Mouse (Mus musculus): Measurements from ENCODE around the gene Sugt1. TPM values are rescaled to one million over a fixed set of nuclear protein-coding genes. Genes with fewer than 3 reads are reported as not detected.
A peak's percentile ranks its signal among the peaks of the same experiment; 100 is the strongest.

Sugt1 gene
- polyA plus RNA-seq, 1 experiment from 2014 or later: 148 TPM

GRCm38 (mm10) chr14:79586499-79587138 lies 872 bp upstream of the Sugt1 start:
- Histone ChIP-seq H3K4me1 (peaks cover 22% of the 10 kb centered on the region), H3K9me3 (replicated peaks) (no peaks in the 10 kb centered on the region), H3K27me3 (ENCODE audit: low read depth, poor library complexity, severe bottlenecking) (no peaks in the 10 kb centered on the region), H3K27ac (peak overlapping the region; percentile 97), H3K36me3 (peaks cover 26% of the 10 kb centered on the region), H3K4me3 (peak overlapping the region; percentile 70)
- DNase-seq (ENCODE audit: low spot score): no peak
- 35% methylated on average over 16 of the region's 16 CpGs for WGBS

DNA sequence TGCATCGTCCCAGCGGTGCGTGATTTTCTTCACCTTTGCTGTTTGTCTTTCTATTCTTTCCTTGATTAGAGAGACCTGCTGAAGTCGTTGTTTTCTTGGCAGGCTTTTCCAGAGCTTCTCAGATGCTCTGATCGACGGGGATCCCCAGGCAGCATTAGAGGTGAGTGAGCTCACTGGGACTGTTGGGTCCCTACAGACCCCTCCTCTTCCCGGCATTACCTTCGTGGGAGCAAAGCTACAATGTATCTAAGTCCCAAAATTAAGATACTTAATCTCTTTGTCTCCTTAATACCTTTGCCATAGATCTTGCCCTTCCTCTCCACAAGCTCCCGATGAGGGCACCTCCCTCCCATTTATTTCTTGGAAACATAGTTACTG lies 350 bp downstream of the Sugt1 start:
- Histone ChIP-seq H3K4me3 (peak overlapping the region; percentile 70), H3K27ac (peak overlapping the region; percentile 97), H3K36me3 (peaks cover 33% of the 10 kb centered on the region), H3K9me3 (replicated peaks) (no peaks in the 10 kb centered on the region), H3K27me3 (ENCODE audit: low read depth, poor library complexity, severe bottlenecking) (no peaks in the 10 kb centered on the region), H3K4me1 (peaks cover 22% of the 10 kb centered on the region)
- DNase-seq (ENCODE audit: low spot score): no peak
- WGBS: 1% methylated on average over 9 of the region's 9 CpGs

- DNase-seq (ENCODE audit: low spot score): no peak
- H3K4me3 ChIP-seq: peak overlapping the region; percentile 70
- WGBS: 89% methylated on average over 9 of the region's 9 CpGs
Observed at GRCm38 (mm10) chr14:79588534-79588951, 1.1 kb downstream of the Sugt1 start.

GRCm38 (mm10) chr14:79589401-79589800 lies 1.9 kb downstream of the Sugt1 start:
- 91% methylated on average over 6 of the region's 6 CpGs for WGBS
- Histone ChIP-seq H3K4me3 (no peak overlapping the region), H3K4me1 (peaks cover 22% of the 10 kb centered on the region), H3K27ac (no peak overlapping the region), H3K9me3 (replicated peaks) (no peaks in the 10 kb centered on the region), H3K27me3 (ENCODE audit: low read depth, poor library complexity, severe bottlenecking) (no peaks in the 10 kb centered on the region), H3K36me3 (peaks cover 40% of the 10 kb centered on the region)
- DNase-seq (ENCODE audit: low spot score): no peak

More at GRCm38 (mm10) chr14:79588534-79588951, 1.1 kb downstream of the Sugt1 start:
- peaks cover 22% of the 10 kb centered on the region for H3K4me1 ChIP-seq
- no peaks in the 10 kb centered on the region for H3K27me3 ChIP-seq (ENCODE audit: low read depth, poor library complexity, severe bottlenecking)
- no peaks in the 10 kb centered on the region for H3K9me3 ChIP-seq (replicated peaks)
- 0 out of 2 replicates have a peak overlapping the region, but pooled peaks have one; percentile 97 for H3K27ac ChIP-seq
- H3K36me3 ChIP-seq: peaks cover 33% of the 10 kb centered on the region

GRCm38 (mm10) chr14:79590916-79591315 lies 3.4 kb downstream of the Sugt1 start:
- DNase-seq (ENCODE audit: low spot score): no peak
- Histone ChIP-seq H3K4me1 (peaks cover 22% of the 10 kb centered on the region), H3K27me3 (ENCODE audit: low read depth, poor library complexity, severe bottlenecking) (no peaks in the 10 kb centered on the region), H3K36me3 (peaks cover 56% of the 10 kb centered on the region), H3K27ac (no peak overlapping the region), H3K4me3 (no peak overlapping the region), H3K9me3 (replicated peaks) (no peaks in the 10 kb centered on the region)
- WGBS: 92% methylated on average over 8 of the region's 8 CpGs

GRCm38 (mm10) chr14:79591611-79592010 lies 4.1 kb downstream of the Sugt1 start:
- Histone ChIP-seq H3K9me3 (replicated peaks) (no peaks in the 10 kb centered on the region), H3K27ac (no peak overlapping the region), H3K4me1 (peaks cover 17% of the 10 kb centered on the region), H3K27me3 (ENCODE audit: low read depth, poor library complexity, severe bottlenecking) (no peaks in the 10 kb centered on the region), H3K36me3 (peaks cover 63% of the 10 kb centered on the region), H3K4me3 (no peak overlapping the region)
- WGBS: 98% methylated on average over 2 of the region's 2 CpGs
- DNase-seq (ENCODE audit: low spot score): no peak

DNA sequence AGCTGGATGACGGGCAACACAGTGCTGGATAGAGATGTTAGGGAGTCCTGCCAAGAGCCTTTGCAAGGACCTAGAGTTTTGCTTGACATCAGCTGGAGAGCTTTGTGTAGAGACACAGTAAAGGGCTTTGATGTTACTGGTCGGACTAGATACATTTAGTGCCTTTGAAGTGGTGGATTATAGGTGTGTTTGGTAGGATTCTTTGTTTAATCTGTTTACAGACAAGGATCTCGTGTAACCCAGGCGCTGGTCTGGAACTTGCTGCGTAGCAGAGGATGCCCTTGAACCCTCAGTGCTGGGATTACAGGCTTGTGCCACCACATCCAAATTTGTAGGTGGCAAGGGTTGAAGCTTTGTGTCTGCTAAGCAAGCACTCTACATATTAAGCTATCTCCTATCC lies 6.6 kb downstream of the Sugt1 start:
- Histone ChIP-seq H3K4me1 (peaks cover 6% of the 10 kb centered on the region; the same call in 1 of the 2 replicates), H3K36me3 (peaks cover 84% of the 10 kb centered on the region)
- WGBS: 93% methylated on average over 5 of the region's 5 CpGs

GRCm38 (mm10) chr14:79596602-79597001 lies 9.1 kb downstream of the Sugt1 start:
- Histone ChIP-seq H3K9me3 (replicated peaks) (no peaks in the 10 kb centered on the region), H3K27me3 (ENCODE audit: low read depth, poor library complexity, severe bottlenecking) (no peaks in the 10 kb centered on the region), H3K4me1 (no peaks in the 10 kb centered on the region), H3K27ac (no peak overlapping the region), H3K4me3 (no peak overlapping the region), H3K36me3 (peaks cover 86% of the 10 kb centered on the region)
- 94% methylated on average over 4 of the region's 4 CpGs for WGBS
- DNase-seq (ENCODE audit: low spot score): no peak

More for the DNA sequence above, 6.6 kb downstream of the Sugt1 start:
- DNase-seq (ENCODE audit: low spot score): no peak
- no peak overlapping the region for H3K4me3 ChIP-seq
- H3K27ac ChIP-seq: no peak overlapping the region
- no peaks in the 10 kb centered on the region for H3K27me3 ChIP-seq (ENCODE audit: low read depth, poor library complexity, severe bottlenecking)
- no peaks in the 10 kb centered on the region for H3K9me3 ChIP-seq (replicated peaks)

- Histone ChIP-seq H3K36me3 (peaks cover 95% of the 10 kb centered on the region), H3K27ac (no peak overlapping the region), H3K4me1 (no peaks in the 10 kb centered on the region), H3K4me3 (no peak overlapping the region), H3K9me3 (replicated peaks) (no peaks in the 10 kb centered on the region), H3K27me3 (ENCODE audit: low read depth, poor library complexity, severe bottlenecking) (no peaks in the 10 kb centered on the region)
- 90% methylated on average over 2 of the region's 2 CpGs for WGBS
- no peak for DNase-seq (ENCODE audit: low spot score)
Observed at GRCm38 (mm10) chr14:79605881-79606280, 18.4 kb downstream of the Sugt1 start.

DNA sequence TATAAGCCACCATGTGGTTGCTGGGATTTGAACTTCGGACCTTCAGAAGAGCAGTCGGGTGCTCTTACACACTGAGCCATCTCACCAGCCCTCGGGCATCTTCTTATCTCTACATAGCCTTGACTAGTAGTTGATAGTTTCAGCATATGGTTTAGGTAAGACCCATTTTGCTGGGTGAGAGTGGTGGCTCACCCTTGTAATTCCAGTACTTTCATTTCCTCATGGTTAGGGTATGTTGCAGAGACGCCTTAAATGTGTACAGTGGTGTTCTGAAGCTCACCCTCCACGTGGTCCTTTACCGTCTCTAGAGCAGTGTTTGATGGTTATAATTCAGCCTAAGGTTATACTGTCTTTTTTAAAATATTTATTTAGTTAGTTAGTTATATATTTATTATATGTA lies 18.9 kb downstream of the Sugt1 start:
- Histone ChIP-seq H3K36me3 (peaks cover 95% of the 10 kb centered on the region), H3K4me3 (no peak overlapping the region), H3K27me3 (ENCODE audit: low read depth, poor library complexity, severe bottlenecking) (no peaks in the 10 kb centered on the region), H3K27ac (no peak overlapping the region), H3K9me3 (replicated peaks) (no peaks in the 10 kb centered on the region), H3K4me1 (no peaks in the 10 kb centered on the region)
- DNase-seq (ENCODE audit: low spot score): no peak
- WGBS: 91% methylated on average over 6 of the region's 6 CpGs

DNA sequence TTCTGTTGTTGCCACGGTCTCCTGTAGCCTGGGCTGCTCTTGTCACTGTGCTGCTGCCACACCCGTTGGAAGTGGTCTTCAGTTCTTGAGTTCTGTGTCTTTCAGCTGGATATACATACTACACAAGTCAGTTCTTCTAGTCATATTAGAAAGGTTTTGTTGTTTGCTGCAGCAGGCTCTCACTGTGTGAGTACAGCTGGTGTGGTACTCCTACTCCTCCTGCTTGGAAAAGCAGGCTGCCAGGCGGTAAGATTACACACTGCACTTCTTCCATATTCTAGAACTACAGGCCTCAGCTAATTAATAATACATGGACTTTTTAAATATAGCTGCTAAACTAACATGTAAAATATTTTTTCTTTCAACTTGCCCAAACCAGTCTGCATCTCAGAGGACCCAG lies 19.4 kb downstream of the Sugt1 start:
- Histone ChIP-seq H3K27me3 (ENCODE audit: low read depth, poor library complexity, severe bottlenecking) (no peaks in the 10 kb centered on the region), H3K4me1 (no peaks in the 10 kb centered on the region), H3K27ac (no peak overlapping the region), H3K4me3 (no peak overlapping the region), H3K9me3 (replicated peaks) (no peaks in the 10 kb centered on the region), H3K36me3 (peaks cover 95% of the 10 kb centered on the region)
- WGBS: 89% methylated on average over 3 of the region's 3 CpGs
- no peak for DNase-seq (ENCODE audit: low spot score)

DNA sequence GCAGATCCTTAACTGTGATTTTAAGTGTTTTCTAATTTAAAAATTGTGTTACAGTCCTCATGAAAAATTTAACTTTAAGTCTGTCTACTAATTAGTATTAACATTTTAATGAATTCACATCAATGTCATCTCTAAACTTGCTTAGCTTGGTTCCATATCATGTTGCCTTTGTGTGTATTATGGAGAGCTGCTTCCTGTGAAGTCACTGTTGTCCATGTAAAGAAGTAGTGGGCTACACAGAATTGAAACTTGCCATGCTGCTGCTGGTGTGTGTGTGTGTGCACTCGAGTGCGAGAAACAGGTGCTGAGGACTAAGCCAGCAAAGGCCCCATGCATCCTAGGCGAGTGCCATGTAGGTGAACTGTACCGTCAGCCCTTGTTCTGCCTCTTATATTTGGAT lies 19.9 kb downstream of the Sugt1 start:
- no peak for DNase-seq (ENCODE audit: low spot score)
- Histone ChIP-seq H3K9me3 (replicated peaks) (no peaks in the 10 kb centered on the region), H3K27ac (no peak overlapping the region), H3K4me1 (no peaks in the 10 kb centered on the region), H3K27me3 (ENCODE audit: low read depth, poor library complexity, severe bottlenecking) (no peaks in the 10 kb centered on the region), H3K4me3 (no peak overlapping the region), H3K36me3 (peaks cover 95% of the 10 kb centered on the region)
- WGBS: 96% methylated on average over 4 of the region's 4 CpGs

DNA sequence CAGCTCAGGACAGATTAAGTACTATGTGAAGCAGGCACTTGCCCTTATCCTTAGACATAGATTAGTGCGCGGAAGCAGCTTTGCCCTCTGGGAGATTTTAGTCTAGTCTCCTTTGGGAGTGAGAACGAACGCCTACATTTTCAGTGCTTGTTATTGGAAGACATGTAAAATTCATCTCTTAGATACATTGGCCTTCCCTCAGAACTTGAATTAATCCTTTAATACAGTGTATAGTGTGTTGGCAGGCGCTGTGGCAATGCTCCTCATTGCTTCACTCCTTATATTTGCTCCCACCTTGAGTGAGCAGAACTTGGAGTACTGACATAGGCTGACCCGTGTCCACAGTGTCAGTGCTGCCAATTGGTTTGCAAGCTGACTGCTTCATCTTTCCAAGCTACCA lies 20.8 kb downstream of the Sugt1 start:
- WGBS: 94% methylated on average over 6 of the region's 6 CpGs
- Histone ChIP-seq H3K27ac (no peak overlapping the region), H3K27me3 (ENCODE audit: low read depth, poor library complexity, severe bottlenecking) (no peaks in the 10 kb centered on the region), H3K36me3 (peaks cover 95% of the 10 kb centered on the region), H3K9me3 (replicated peaks) (no peaks in the 10 kb centered on the region), H3K4me1 (no peaks in the 10 kb centered on the region), H3K4me3 (no peak overlapping the region)
- DNase-seq (ENCODE audit: low spot score): no peak
